11 mouse cellular contexts compared by ENCODE assay signal in the genomic region with DNA sequence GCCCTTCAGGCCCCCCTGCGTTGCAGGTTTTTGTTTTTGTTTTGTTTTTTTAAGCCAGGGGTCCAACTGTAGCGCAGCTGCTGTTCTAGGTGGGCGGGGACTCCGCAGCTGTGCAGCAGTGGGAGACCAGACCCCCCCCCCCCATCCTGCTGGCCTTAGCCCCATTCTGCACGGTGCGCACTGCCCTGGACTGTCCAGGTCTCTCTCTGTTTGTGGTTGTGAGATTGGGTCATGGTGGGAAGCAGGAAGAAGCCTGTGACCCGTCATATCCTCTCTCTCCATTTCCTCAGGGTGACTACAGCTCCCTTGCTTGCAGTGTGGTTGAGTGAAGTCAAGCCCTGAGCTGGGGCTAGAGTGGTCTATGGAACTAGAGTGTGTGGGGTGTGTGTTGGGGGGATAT.
DNase-seq lines count a peak whose midpoint lies in the region; ATAC-seq and TF ChIP-seq lines count a peak whose summit lies in the region.
"Had no signal": no experiment of that assay in that cellular context is flagged by ENCODE, and none has a peak within 500 bp of the region (broad histone marks: within the 10 kb centered on the region; RNA-seq: fewer than 3 reads in every experiment).

No protein-coding gene starts in this region.

- H3K36me3 ChIP-seq in heart, embryonic 12.5 days, result no peaks in the 10 kb centered on the region
- no peaks in the 10 kb centered on the region for H3K36me3 ChIP-seq in neural tube, embryonic 11.5 days (ENCODE audit: control insufficient read depth, insufficient read depth, low read length)
- no peaks in the 10 kb centered on the region for H3K36me3 ChIP-seq in liver, postnatal 0 days (replicated peaks; ENCODE audit: insufficient read depth, low read length)
- H3K36me3 ChIP-seq: embryonic facial prominence, embryonic 12.5 days had no signal

- peaks cover 70% of the 10 kb centered on the region for H3K4me1 ChIP-seq in heart, embryonic 12.5 days (replicated peaks)
- H3K4me1 ChIP-seq in neural tube, embryonic 11.5 days (ENCODE audit: control insufficient read depth, insufficient read depth, low read length), result peaks cover 17% of the 10 kb centered on the region
- peaks cover 60% of the 10 kb centered on the region for H3K4me1 ChIP-seq in liver, postnatal 0 days (ENCODE audit: insufficient read depth)

- TF ChIP-seq EP300 in liver, postnatal 0 days (IDR thresholded peaks at IDR 0.05; ENCODE audit: low read depth), result no peak

- H3K4me2 ChIP-seq in heart, embryonic 12.5 days, result no peak overlapping the region
- no peak overlapping the region for H3K4me2 ChIP-seq in neural tube, embryonic 11.5 days (ENCODE audit: low read depth)
- H3K4me2 ChIP-seq in liver, postnatal 0 days (ENCODE audit: low read depth, low read length), result no peak overlapping the region; the same call in 1 of the 2 replicates
- H3K4me2 ChIP-seq: embryonic facial prominence, embryonic 12.5 days had no signal

- WGBS in heart, embryonic 12.5 days, result 69% methylated on average over 7 of the region's 7 CpGs
- WGBS in neural tube, embryonic 11.5 days, result 59% methylated on average over 7 of the region's 7 CpGs
- WGBS in liver, postnatal 0 days (ENCODE audit: insufficient replicate concordance), result 53% methylated on average over 7 of the region's 7 CpGs

- H3K27ac ChIP-seq in heart, embryonic 12.5 days (ENCODE audit: poor library complexity, severe bottlenecking), result no peak overlapping the region
- no peak overlapping the region for H3K27ac ChIP-seq in neural tube, embryonic 11.5 days (ENCODE audit: low read depth, low read length)
- peak overlapping the region; percentile 57; the same call in 1 of the 2 replicates for H3K27ac ChIP-seq in liver, postnatal 0 days (ENCODE audit: low read depth)
- H3K27ac ChIP-seq: embryonic facial prominence, embryonic 12.5 days; gastrocnemius, adult 2 months had no signal

- no peak overlapping the region for H3K4me3 ChIP-seq in heart, embryonic 12.5 days
- no peak overlapping the region for H3K4me3 ChIP-seq in neural tube, embryonic 11.5 days (ENCODE audit: low read depth, low read length)
- H3K4me3 ChIP-seq in liver, postnatal 0 days (ENCODE audit: low read depth, low read length), result no peak overlapping the region
- H3K4me3 ChIP-seq: embryonic facial prominence, embryonic 12.5 days; gastrocnemius, adult 2 months had no signal

- H3K9me3 ChIP-seq in heart, embryonic 12.5 days (replicated peaks), result no peaks in the 10 kb centered on the region
- no peaks in the 10 kb centered on the region for H3K9me3 ChIP-seq in neural tube, embryonic 11.5 days (ENCODE audit: control insufficient read depth, low read length)
- H3K9me3 ChIP-seq in liver, postnatal 0 days (ENCODE audit: low read length), result no peaks in the 10 kb centered on the region
- H3K9me3 ChIP-seq: embryonic facial prominence, embryonic 12.5 days had no signal

- peak; percentile 33; the same call in 1 of the 2 replicates for ATAC-seq in heart, embryonic 12.5 days (ENCODE audit: insufficient number of reproducible peaks, low FRiP score)
- ATAC-seq in neural tube, embryonic 11.5 days (ENCODE audit: insufficient read depth, low FRiP score, low TSS enrichment), result peak; percentile 68
- peak; percentile 39 for ATAC-seq in liver, postnatal 0 days

- no peak for TF ChIP-seq CTCF in liver, postnatal 0 days (IDR thresholded peaks at IDR 0.05; ENCODE audit: low read depth)

- DNase-seq in heart, adult 9 months (ENCODE audit: low spot score in 2 of 2), result no peak
- DNase-seq in neural tube, embryonic 11.5 days (ENCODE audit: low spot score), result no peak
- no peak for DNase-seq in neural tube, embryonic 10.5 days (ENCODE audit: extremely low spot score, low spot score)
- no peak for DNase-seq in liver, postnatal 0 days
- no peak for DNase-seq in embryo, embryonic 11 days
- DNase-seq in retina, postnatal 1 day, result no peak
- no peak for DNase-seq in ovary, adult 18-20 months (ENCODE audit: low spot score)
- DNase-seq: gastrocnemius, adult 2 months; kidney, adult 11 months had no signal

- no peaks in the 10 kb centered on the region for H3K27me3 ChIP-seq in heart, embryonic 12.5 days (replicated peaks)
- no peaks in the 10 kb centered on the region for H3K27me3 ChIP-seq in neural tube, embryonic 11.5 days (ENCODE audit: control insufficient read depth, insufficient read depth, low read length)
- no peaks in the 10 kb centered on the region for H3K27me3 ChIP-seq in liver, postnatal 0 days (ENCODE audit: insufficient read depth, low read length)
- H3K27me3 ChIP-seq: embryonic facial prominence, embryonic 12.5 days had no signal

- no peak overlapping the region for H3K9ac ChIP-seq in heart, embryonic 12.5 days
- H3K9ac ChIP-seq in neural tube, embryonic 11.5 days (ENCODE audit: low read length), result no peak overlapping the region
- H3K9ac ChIP-seq in liver, postnatal 0 days (replicated peaks), result no peak overlapping the region
- H3K9ac ChIP-seq: embryonic facial prominence, embryonic 12.5 days had no signal
